Mouse (Mus musculus) embryonic fibroblast, embryonic 13.5 days (primary cell): ENCODE measurements at regions not wholly inside any gene's neighbourhood (a gene's known extent, or its start where the extent isn't known, plus 50 kb on each side); places are given as distances from the start of the nearest gene placed in this dataset.

Experiments used
- H3K27ac ChIP-seq: 2 replicates; pipeline ENCODE4 v1.5.1; 2012; ENCODE audit warnings: low read length, control low read depth, inconsistent platforms; ENCODE audit not compliant: insufficient read depth
- H3K4me1 ChIP-seq: 2 replicates; pipeline ENCODE4 v1.6.1; 2011; ENCODE audit warnings: low read length; ENCODE audit not compliant: control insufficient read depth, insufficient read depth
- H3K4me3 ChIP-seq: 2 replicates; pipeline ENCODE4 v1.5.1; 2011; ENCODE audit warnings: mild to moderate bottlenecking, control low read depth, low read length; ENCODE audit not compliant: insufficient read depth
- CTCF ChIP-seq: IDR thresholded peaks from 2 replicates; pipeline ENCODE4 v1.5.1; 2011; ENCODE audit warnings: mild to moderate bottlenecking, control low read depth, low read length, moderate library complexity, borderline replicate concordance; ENCODE audit not compliant: insufficient read depth
- POLR2A ChIP-seq: IDR thresholded peaks from 2 replicates; pipeline ENCODE4 v1.6.1; 2011; ENCODE audit warnings: low read depth, mild to moderate bottlenecking, control low read depth, low read length, moderate library complexity

DNA sequence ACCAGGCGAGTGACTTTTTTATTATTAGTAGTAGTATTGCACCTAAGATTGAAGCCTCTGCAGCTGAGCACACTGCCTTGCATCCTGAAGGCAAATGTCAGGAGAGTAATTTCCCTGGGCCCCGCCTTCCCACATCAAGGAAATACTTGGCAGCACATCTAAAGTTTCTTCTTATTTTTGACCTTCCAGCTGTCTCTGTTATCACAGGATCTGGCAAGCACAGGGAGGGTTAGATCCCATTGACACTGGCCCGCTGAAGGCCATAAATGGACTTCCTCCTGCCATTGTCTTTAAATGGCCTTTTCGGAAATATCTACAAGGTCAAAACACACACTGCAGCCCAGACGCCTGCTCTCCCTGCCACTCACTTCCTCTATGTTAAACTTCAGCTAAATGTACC, 238.6 kb upstream of the A1bg start:
- H3K4me3 ChIP-seq, result no peak overlapping the region
- H3K4me1 ChIP-seq, result peaks cover 4% of the 10 kb centered on the region; the same call in 1 of the 2 replicates
- no peak overlapping the region for H3K27ac ChIP-seq
- TF ChIP-seq POLR2A (no peak), CTCF (no peak)

DNA sequence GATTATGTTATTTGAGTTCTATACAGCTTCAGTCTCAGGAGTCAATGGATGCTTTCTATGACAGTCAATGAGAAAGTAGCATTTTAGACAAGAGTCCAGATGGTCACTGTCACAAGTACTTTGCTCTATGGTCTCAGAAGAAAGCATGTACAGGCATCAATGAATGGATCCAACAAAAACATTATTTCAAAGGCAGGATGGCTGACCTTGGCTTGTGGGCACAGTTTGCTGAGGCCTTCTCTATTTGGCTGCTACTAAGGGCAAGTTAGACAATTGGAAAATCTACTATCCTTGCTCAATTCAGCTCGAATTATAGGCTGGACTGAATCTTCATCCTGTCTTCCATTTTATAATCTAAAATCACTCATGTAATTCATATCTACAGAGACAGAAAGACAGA, 237.9 kb upstream of the A1bg start:
- Histone ChIP-seq H3K27ac (no peak overlapping the region), H3K4me3 (no peak overlapping the region), H3K4me1 (0 out of 2 replicates have a peak, but pooled peaks cover 4% of the 10 kb centered on the region)
- no peak for TF ChIP-seq POLR2A
- no peak for TF ChIP-seq CTCF

DNA sequence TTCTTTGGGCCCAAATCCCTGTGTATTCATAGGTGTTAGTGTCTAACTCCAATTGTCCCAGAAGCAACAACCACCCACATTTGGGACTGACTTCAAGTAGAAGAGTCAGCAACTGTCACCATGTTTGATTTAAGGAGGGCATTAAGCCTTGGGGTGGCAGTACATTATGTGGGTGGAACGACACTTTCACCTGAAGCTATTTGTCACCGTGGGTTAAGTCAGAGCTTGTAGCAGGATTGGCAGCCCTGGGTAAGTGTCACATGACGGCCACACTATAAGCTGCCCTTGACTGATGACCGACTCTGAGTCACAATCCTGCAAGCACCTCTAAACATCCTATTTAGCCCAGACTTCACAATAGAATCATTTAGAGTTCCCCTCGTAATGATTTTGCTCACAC, 236.7 kb upstream of the A1bg start:
- Histone ChIP-seq H3K27ac (no peak overlapping the region), H3K4me3 (no peak overlapping the region), H3K4me1 (no peaks in the 10 kb centered on the region)
- TF ChIP-seq CTCF (no peak), POLR2A (no peak)

DNA sequence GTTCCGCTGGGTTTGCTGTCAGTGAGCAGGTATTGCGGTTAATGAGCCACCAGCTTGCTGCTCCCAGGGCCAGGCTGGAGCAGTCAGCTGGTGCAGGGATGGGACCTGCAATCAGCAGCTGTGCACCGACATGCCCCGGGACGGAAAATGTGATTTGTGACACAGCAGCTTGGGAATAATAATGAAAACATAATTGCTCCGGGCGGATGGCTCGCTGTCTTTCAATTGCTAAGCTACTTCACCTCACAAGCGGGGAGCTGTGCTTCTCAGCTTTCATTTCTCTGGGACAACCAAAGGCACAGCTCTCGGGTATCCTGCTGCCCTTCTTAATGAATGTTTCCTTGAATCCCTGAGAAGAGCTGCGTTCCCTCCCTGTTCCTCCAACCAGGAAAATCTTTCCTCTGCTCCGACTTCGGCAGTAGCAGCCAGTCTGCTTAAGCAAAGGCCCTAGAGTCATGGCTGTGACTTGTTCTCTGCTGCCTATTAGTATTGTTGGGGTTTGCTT, 235.3 kb upstream of the A1bg start:
- H3K4me3 ChIP-seq, result peak overlapping the region; percentile 38
- no peak for TF ChIP-seq POLR2A
- TF ChIP-seq CTCF, result no peak
- peak overlapping the region; percentile 50 for H3K27ac ChIP-seq
- H3K4me1 ChIP-seq, result no peaks in the 10 kb centered on the region

DNA sequence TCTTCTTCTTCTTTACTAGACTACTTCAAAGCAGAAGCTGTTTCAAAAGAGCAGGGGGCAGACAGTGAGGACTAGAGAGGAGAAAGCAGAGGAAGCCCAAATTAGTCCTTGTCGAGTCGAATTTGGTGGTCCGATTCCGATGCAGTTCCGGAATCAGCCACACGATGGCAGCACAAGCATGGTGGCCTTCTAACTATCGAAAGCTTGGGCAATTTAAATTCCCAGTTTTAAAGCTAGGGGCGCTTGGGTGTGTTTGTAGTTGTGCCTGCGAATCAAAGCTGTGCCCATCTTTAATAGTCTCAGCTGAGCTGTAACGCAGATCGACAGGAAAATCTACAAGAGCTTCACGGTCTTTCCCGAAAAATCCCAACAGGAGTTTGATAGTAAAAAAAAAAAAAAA, 234.7 kb upstream of the A1bg start:
- no peak for TF ChIP-seq POLR2A
- peak; percentile 91 for TF ChIP-seq CTCF
- H3K27ac ChIP-seq, result peak overlapping the region; percentile 50; the same call in 1 of the 2 replicates

DNA sequence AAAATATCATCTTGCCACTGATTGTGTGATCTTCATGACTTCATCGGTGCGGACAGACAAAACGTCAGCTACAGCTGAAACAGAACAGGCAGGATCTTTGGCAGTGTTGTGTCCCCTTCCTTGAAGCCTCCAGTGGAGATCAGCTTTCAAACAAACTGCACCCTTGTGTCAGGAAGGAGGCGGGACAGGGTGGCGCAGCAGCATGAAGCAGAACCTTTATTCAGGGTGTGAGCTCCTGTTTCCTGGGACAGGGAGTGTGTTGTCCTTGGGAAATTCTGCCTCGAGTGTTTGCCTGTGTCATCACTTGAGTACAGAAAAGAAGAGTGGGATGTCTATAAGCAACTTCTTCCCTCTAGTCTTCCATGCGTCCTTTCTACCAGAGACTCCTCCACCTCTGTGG, 232.7 kb upstream of the A1bg start:
- H3K4me1 ChIP-seq, result no peaks in the 10 kb centered on the region
- no peak overlapping the region for H3K4me3 ChIP-seq
- TF ChIP-seq POLR2A (no peak), CTCF (no peak)
- H3K27ac ChIP-seq, result no peak overlapping the region

More for the DNA sequence above, 234.7 kb upstream of the A1bg start:
- Histone ChIP-seq H3K4me3 (peak overlapping the region; percentile 38), H3K4me1 (no peaks in the 10 kb centered on the region)

DNA sequence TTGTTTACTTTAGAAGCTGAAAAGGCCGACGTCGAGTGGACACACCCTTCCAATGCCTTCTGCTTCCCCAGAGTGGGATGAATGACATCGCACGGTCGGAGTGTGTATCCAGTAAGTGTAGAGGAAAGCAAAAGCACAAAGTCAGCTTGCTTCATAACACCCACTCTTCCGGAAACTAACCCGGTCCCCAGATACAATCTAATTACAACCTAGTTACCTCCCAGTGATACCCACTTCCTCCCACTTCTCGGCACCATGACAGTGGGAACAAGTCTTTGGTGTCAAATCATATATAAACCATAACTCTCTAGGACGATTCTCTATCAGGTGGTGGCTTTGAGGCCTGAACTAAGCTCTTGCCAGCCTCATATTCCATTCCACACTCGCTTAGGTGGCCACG, 231.4 kb upstream of the A1bg start:
- H3K4me3 ChIP-seq, result no peak overlapping the region
- TF ChIP-seq POLR2A (no peak), CTCF (no peak)
- H3K4me1 ChIP-seq, result no peaks in the 10 kb centered on the region
- no peak overlapping the region for H3K27ac ChIP-seq

DNA sequence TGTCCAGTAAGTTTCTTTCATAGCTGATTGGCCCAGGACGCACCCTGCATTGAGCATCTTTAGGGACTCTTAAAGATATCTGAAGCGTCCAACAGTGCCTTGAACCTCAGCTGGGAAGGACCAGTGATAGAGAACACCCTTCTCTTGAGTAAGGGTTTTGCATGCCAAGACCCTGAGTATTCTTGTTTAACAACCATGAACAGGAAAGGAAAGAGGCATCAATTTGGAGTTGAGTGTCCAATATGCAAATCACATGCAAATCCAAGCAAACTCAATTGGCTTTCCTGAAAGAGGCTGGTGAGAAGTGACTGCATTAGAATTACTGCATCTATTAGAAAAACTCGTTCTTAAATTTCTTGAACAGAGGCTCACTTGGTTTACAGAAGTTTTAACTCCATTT, 220.0 kb upstream of the A1bg start:
- 0 out of 2 replicates have a peak, but pooled peaks cover 3% of the 10 kb centered on the region for H3K4me1 ChIP-seq
- no peak overlapping the region for H3K4me3 ChIP-seq
- TF ChIP-seq CTCF (no peak), POLR2A (no peak)
- H3K27ac ChIP-seq, result no peak overlapping the region

DNA sequence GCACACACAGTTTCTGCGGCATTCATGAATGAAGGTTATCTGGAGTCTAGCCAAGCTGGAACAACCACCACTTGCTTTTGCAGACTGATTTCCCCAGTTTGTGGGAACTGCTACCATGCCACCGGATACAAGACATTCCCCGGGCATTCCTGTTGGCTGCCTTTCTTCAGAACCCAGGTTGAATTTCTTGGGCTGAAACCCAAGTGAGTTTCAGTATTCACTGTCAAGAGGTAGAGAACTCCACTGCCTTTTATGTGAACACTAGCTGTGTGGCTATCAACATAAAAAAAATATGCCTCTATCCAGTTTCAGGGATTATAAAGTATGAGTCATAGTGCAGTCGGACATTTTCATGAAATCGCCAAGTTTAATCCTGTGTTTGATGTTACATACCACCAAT, 216.3 kb upstream of the A1bg start:
- no peak for TF ChIP-seq CTCF
- TF ChIP-seq POLR2A, result no peak
- no peak overlapping the region for H3K4me3 ChIP-seq
- 0 out of 2 replicates have a peak, but pooled peaks cover 3% of the 10 kb centered on the region for H3K4me1 ChIP-seq
- H3K27ac ChIP-seq, result peak overlapping the region; percentile 54; the same call in 1 of the 2 replicates

DNA sequence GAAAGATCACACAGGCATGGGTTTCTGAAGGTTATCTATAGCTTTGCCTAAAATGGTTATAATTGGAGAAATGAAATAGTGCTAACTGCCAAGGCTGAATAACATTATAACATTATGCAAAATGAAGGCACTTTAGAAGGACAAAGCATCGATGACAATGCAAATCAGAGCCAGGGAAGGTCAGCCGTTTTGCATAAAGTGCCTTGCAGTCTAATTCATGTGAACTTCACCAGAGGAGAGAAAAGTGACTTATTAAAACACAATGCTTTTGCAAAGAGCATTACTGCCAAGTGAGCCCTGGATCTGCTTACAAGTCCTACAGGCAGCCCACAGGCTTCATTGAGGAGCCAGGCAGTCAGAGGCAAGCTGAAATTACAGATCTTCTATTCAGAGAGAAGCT, 214.0 kb upstream of the A1bg start:
- Histone ChIP-seq H3K27ac (no peak overlapping the region), H3K4me1 (0 out of 2 replicates have a peak, but pooled peaks cover 3% of the 10 kb centered on the region), H3K4me3 (no peak overlapping the region)
- TF ChIP-seq POLR2A (no peak), CTCF (no peak)

DNA sequence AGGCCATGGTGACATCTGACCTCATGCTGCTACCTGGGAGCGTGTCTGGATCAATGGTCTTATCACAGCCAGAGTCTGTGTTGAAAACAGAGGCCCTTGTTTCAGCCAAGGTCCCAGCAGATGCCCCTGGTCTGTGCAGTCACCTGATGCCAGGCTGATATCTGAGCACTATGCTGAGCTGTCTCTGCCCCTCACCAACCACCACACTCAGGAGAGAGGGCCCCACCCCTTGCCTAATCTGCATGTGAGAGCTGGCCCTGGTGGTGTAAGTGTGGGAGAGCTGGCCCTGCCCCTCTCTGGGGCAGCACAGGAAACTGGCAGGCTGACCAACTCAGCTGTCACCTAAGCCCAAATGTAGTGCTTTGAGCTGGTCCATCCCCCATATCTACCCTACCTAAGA, 210.5 kb upstream of the A1bg start:
- Histone ChIP-seq H3K4me3 (no peak overlapping the region), H3K27ac (no peak overlapping the region), H3K4me1 (0 out of 2 replicates have a peak, but pooled peaks cover under 1% of the 10 kb centered on the region)
- TF ChIP-seq CTCF, result no peak
- TF ChIP-seq POLR2A, result no peak
